Mouse (Mus musculus) adrenal gland, adult 8-10 months (tissue): ENCODE data around the gene Hoxb5. TPM values are rescaled to one million over a fixed set of nuclear protein-coding genes. Genes with fewer than 3 reads are reported as not detected.

ENCODE experiments used
- DNase-seq: peaks from one replicate; pipeline ENCODE4 v3.0.0; 2022
- total RNA-seq, 4 experiments: library from RNA; stranded (reverse); gene quantifications; 2 replicates each; pipeline ENCODE4 v1.2.4; 2022

The Hoxb5 gene
- total RNA-seq, 4 experiments from 2014 or later, result 25.2 to 38.3 (median 26.7) TPM

DNA sequence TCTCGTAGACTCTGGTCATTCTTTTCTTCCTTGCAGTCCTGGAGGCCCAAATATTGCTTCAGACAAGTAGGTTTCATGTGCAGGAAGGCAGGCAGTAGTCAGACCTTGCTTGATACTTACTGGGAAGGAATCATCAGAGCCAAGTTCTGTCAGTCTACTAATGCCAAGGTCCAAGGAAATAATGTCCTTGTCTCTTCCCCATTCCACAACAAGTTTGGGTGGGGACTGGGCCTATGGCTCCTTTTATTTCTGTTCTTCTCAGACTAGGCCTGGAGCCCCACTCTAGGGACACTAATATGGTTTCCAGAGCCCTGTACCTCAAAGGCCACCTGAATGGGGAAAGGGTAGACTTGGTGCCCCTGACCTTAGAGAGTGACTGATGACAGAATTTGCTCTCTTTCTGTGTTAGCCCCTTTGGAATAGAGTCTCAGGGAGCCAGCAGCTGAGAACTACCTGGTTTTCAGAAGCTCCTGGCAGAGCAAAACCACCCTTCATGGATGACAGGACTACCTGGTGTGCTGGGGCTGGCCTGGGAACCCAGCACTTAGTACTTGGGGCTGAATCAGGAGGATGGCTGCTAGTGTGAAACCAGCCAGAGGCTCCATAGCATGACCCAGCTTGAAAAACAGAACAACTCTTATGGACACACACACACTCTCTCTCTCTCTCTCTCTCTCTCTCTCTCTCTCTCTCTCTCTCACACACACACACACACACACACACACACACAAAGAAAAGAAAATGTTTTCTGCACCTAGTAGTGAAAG is 14.5 kb upstream of the Hoxb5 start:
- no peak for DNase-seq

DNA sequence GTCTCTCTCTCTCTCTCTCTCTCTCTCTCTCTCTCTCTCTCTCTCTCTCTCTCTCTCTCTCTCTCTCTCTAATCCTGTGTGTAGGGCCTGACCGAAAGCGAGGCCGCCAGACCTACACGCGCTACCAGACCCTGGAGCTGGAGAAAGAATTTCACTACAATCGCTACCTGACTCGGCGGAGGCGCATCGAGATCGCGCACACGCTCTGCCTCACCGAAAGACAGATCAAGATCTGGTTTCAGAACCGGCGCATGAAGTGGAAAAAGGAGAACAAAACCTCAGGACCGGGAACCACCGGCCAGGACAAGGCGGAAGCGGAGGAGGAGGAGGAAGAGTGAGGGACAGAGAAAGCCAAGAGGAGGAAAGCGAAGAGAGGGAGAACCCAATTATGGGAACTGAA is 13.8 kb upstream of the Hoxb5 start:
- DNase-seq, result no peak

DNA sequence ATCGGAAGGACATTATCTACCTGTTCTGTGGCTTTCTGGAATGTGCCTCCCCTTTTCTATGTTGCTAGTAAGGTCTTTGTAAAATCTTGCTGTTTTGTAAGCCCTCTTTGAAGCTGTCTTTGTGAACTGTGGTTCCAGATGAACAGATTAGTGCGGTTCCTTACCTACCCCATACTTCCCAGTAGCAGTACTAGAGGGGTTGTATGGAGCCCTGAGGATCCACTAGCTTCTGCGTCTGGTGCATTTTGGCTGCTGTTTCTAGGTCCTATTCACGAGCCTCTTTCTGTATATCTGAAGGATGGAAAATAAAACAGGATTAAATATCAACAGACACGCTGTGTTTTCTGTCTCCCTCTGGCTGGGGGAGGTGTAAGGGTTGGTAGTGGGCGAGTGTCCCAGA is 13.3 kb upstream of the Hoxb5 start:
- no peak for DNase-seq

DNA sequence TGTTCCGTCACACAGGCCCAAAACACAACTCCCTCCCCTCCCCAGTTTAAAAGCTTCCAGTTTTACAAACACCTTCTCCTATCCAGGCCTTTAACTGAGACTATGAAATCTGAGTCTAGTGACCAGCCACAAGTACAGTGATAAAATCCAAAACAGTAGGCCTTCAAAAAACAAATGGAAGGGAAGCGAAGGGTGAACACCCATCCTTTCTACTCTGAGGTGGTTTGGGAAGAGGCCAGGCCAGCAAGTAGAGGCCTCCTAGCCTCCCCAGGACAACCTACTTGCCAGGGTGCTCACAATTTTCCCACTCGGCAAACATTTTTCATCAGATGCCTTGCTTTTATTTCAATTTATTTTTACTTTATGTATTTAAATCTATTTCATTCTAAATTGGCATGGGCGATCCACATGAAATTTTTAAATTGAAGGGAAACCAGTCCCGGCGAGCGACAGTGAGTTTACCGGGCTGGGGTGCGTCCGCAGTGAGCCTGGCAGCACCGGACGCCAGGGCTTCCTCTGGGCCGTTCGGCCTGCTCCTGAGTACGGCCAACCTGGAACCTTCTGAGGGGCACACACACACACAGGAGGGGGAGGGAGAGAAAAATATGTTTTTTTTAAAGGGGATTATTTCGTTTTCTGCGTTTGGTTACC is 12.3 kb upstream of the Hoxb5 start:
- DNase-seq, result no peak

DNA sequence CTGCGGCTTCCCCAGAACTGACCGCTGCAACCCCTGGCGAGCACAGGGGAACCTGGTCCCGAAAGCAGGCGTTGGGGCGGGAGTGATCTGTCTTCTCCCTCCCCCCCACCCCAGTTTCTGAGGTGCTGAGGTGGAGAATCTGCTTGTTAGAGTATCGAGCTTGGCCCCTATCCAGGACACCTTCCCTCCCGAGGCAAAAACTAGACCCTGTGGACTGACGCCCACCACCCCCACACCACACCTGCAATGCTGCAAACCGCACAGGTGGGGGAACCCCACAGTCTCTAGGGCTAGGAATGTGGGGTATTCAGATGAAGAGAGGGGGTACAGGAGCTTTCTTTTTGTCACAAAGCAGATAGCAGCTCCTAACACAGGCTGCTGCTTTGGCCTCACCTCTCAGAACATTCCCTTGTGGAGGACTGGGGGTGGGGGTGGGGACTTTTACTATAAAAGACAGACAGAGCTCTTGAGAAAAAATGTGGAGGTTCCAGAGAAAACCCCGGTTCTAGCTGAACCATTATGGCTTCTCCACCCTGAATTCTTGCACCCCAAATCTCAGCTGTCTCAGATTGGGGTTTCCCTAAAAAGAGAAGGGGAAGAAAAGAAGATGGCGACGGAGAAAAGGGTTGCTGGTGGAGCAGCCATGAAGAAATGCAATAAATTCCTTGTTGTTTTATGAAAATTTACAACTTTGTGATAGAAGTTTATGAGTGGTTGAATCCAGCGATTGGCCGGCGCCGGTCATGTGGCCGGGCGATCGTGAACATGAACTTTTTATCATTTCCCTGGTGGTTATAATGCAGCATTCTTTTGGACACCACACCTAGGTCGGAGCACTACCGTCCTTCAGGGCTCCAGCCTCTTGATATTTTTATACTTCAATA is 11.2 kb upstream of the Hoxb5 start, which contains the start of gene Hoxb6:
TSS of gene Hoxb6 (plus strand) at position 796 of the 884 bp plus-strand sequence.
- peak; percentile 85 for DNase-seq

DNA sequence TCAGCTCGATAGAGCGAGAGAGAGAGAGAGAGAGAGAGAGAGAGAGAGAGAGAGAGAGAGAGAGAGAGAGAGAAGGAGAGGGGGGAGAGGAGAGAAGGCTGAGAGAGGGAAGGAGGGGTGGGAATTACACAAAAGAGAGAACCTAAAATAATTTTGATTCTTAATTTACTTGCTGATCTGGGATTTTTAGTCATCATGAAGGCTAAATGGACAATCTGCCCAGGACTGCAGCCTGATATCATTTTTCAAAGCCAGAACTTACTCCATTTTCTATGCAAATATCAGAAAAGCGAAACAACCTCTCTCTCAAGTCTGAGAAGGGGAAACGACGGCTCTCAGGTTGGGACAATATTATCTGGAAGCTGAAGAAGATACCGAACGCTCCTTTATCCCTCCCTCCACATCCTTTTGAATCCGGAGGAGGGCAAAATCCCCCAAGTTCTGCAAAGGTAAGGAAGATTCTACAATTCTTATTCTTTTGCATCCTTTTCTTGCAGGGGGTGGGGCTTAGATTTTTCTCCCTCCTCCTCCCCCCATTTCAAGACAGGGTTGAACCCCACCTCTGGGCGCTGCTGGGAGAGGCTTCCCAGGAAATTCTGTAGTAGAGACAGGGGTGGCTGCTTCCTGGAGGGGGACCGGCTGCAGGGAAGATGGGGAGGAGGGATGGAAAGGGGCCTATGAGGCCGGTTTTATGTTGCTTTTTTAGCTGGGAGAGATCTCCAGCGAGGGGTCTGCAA is 10.4 kb upstream of the Hoxb5 start:
- DNase-seq, result no peak

DNA sequence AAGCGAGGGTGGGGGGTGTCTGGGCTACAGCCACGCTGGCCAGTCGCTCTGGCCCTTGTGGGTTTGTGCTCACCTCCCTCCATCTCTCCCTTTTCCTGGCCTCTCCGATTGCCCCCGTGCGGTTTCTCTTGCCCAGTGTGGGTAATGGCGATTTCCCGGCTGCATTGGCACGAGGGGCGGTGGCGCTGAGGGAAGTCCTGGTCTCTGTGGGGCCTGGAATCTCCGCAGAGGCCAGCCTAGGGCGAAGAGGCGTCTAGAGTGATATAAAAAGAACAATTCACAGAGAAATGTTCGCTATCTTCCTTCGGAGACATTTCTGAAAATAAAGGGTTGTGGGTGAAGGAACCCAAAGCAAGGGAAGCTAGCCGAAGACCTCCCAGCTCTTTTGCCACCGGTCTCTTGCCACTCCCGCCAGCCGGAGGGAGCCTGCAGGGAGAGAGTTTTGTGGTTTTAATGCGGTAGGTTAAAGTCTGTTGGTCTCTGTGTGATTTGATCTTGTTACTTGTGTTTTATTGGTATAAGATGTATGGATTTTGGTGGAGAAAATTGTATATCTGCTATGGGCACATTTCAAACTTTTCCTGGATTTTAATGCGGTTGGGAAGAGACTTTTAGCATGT is 9.7 kb upstream of the Hoxb5 start:
- no peak for DNase-seq

DNA sequence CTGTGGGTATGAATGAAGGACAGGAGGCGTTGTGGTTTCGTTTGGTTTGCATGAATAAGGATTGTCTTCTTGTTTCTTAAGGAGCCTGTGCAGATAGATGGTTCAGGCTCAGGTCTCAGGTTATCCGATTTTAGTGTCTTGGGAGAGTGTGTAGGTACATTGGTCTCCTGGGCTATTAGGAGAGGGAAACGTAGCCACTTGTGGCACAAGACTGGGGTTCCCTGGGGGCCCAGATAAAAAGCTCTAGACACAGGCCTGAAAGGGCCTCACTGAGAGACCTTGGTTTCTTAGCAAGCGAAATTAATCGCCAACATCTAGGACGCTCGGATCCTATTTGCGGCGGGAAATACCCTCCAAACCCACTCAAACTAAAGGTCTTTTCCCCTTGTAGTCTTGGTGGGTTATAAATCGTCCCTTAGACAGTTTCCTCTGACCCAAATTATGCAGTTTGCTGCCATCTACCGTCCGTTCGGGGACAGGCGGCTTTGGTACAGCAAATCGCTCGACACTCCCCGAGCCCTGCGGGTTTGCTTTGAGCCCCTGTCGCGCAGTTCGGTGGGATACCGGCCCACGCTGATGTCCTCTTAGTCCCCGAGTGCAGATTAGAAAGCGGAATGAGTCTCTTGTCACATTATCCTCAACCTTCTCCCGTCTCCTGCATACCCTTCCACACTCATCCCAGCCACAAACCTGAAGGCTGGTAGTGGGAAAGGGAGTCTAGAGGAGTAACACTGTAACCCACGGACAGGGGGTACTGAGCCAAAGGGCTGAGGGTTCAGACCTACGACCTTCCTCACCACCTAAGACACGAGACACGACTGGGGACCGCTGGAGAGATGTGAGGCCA is 8.7 kb upstream of the Hoxb5 start:
- DNase-seq, result peak; percentile 87

DNA sequence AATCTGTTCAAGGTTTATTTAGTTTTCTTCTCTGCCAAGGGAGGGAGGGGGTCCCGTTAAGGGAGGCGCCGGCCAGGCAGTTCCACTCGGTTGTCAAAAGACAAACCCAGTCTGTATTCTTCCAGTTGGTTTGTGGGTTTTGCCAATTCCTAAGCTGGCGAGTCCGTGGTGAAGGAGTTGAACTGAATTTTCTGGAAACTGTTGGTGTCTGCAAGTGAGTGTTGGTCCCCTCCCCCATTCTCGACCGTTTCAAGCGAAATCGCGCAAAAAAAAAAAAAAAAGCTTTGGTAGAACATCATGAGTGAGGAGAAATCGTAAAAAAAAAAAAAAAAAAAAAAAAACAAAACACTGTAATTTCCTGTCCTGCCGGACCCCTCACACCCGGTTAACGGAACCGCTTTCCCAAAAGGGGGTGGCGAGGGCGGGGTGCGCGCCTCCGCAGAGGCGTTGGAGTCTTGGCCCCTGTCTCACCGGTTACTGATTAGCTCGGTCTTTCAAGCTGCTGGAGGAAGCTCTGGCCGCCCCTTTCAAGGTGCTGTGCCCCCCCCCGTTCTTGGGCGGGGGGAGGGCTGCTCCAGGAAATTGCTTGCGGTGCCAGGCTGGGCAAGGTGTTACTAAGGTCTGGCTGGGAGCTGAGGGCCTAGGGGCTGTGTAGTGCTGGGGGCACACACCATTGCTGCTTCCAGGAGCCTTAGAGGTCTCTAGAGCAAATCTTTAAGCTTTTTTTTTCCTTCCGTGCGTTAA is 7.9 kb upstream of the Hoxb5 start:
- no peak for DNase-seq

DNA sequence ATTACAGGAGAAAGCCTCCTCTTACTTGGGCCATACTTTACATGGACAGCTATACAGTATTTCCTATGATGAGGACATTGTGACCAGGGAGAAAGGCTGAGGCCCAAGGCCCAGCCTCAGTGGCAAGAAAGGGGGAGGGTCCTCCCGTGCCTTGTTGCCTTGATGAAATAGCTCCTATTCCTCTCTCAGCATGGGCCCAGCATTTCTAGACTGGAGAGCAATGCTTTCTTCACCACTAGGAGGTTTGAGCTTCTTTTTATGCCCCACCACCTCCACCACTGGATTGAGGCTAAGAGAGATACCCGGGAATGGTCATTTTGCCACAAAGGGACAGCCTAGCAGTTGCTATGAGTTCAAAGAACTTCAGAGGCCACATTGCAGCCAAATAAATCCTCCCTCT is 6.1 kb upstream of the Hoxb5 start:
- no peak for DNase-seq

DNA sequence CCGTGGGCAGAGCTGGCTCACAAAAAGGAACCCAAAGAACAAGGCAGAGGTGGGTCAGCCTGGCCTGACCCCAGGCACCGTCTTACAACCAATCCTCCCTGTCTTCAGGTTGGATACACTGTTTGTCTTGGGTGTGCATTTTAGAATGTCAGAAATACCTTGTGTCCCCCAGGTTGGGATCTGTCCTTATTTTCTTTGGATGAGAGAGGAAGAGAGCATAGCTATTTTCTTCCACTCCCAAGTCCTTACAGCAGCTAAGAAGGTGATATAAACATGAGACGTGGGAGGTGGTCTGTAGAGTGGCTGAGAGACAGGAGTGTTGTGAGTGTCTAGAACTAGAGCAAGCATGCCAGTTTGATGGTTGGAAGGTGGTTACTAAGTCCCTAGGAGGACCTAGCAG is 5.7 kb upstream of the Hoxb5 start:
- no peak for DNase-seq

DNA sequence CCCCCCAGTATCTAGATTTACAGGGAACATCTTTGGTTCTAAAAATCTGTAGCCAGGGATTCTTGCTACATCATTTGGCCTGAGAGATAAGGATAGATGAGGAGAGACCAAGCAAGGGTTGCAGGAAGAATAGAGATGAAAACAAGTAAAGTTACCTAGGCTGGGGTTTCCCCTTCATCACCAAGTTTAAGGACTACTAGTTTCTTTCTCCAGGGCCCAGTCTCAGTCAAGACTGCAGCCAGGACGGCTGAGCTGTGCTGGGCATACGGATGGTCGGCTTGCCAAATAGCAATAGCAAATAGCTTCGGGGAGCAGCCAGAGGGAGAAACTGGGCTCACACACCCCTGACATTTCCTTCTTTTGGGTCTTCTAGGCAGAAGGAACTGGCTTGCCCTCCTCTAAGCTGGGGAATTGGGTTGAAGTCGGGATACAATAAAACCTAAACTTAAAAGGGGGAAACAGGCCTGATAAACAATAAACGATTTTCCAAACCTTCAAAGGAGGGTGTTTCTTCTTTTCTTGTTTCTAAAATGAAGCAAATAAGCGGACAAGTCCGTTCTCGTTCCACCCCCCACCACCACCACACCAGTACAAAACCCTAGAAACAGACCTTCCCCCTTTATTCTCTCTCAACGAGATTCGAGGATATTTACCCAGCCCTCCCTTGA is 5.0 kb upstream of the Hoxb5 start:
- no peak for DNase-seq

DNA sequence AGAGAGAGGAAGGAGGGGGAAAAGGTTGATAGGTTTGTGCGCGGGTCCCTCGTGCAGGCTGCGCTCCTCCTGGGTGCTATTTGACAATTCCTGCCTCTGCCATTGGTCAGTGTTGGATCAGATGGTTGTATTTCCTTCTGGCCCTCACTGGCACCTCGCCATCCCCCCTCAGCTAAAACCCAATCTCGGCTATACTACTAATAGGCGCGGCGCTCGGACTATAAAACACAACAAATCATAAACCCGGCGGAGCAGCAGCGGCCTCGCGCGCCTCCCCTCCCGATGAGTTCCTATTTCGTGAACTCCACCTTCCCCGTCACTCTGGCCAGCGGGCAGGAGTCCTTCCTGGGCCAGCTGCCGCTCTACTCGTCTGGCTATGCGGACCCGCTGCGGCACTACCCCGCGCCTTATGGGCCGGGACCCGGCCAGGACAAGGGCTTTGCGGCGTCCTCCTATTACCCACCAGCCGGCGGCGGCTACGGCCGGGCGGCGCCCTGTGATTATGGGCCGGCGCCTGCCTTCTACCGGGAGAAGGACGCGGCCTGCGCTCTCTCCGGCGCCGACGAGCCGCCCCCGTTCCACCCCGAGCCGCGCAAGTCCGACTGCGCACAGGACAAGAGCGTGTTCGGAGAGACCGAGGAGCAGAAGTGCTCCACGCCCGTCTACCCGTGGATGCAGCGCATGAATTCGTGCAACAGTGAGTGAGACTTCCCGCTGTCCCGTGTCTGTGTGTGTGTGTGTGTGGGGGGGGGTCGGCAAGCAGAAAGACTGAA is 4.1 kb upstream of the Hoxb5 start:
- peak; percentile 85 for DNase-seq

DNA sequence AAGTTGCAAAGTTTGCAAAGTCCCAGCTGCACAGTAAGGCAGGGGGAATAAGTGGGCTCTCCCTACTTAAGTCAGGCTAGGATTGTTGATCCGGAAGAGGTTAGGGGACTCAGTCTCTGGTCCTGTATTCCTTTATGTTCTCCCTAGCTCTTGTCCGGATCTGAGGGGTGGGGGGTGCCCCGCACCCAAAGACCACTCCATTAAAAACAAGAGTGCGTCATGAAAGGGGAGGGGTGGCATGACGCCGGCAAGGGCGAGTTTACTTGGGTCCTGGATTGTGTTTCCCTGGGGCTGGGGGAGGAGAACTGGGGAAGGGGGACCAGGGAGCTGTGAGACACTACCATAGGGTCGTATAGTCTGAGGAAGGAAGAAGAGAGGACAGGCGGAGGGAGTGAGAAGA is 3.4 kb upstream of the Hoxb5 start:
- no peak for DNase-seq

DNA sequence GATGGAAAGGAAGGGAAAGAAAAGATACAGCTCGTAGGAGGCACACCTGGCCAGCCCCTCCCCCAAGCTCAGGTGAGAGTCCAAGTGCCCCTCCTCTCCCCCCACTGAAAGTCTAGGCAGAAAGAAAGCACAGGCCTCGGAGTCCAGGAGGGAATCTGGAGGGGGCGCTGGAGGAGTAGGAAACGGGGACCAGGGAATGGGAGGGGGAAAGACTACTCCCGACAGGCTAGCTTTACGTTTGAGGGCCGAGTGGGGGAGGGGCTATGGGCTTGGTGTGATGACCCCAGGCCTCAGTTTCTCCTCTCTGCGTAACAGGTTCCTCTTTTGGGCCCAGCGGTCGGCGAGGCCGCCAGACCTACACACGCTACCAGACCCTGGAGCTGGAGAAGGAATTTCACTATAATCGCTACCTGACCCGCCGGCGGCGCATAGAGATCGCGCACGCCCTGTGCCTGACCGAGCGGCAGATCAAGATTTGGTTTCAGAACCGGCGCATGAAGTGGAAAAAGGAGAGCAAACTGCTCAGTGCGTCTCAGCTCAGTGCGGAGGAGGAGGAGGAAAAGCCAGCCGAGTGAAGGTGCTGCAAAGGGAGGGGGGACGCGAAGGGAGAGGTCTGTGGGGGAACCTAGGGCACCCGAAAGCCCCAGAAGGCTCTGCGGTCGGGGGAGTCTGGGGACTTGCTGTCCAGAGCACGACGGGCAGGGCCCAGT is 2.6 kb upstream of the Hoxb5 start:
- peak; percentile 50 for DNase-seq

DNA sequence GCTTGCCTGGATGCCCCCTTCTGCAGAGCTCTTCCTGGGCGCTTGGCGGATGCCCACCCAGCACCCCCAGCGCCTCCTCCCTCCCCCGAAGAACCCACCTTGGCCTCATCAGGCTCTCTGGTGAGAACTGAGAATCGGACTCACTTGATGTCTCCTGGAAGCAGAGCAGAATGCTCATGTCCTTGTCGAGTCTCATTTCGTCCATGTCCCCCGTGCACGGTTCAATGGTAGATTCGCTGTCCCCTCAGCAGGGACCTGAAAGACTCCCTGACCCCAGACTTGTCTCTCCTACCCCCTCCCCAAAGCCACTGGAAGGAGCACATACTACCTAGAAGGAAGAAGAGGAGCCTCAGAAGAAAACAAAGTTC is 2.1 kb upstream of the Hoxb5 start:
- DNase-seq, result no peak

DNA sequence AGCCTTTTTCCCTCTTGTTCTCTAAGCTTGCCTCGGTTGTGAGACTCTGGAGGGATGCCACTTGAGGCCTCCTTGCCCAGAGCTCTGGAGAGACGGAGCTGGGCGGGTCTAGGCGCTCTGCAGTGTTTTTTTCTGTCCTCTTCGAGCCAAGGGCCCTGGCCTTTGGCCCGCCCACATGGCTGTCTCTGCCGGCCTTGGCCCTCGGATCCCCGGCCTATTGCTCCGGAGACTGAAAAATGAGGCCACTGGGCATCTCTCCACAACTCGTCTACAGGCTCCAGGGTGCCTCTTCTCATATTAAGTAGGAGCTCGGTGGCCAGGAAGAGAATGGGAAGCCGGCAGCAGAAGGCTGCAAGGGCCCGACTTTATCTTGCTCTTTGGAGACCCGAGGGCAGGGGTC is 1.3 kb upstream of the Hoxb5 start:
- peak; percentile 92 for DNase-seq
